Mouse (Mus musculus) left cerebral cortex, adult 8-10 months (tissue): Measurements from ENCODE around the gene Rai1. TPM values are rescaled to one million over a fixed set of nuclear protein-coding genes. Genes with fewer than 3 reads are reported as not detected.

ENCODE experiments used
- DNase-seq, 2 experiments: peaks; one replicate each; pipeline ENCODE4 v3.0.0; 2022; ENCODE audit warnings: low spot score in 2 of 2
- total RNA-seq, 4 experiments: library from RNA; stranded (reverse); gene quantifications; 2 replicates each; pipeline ENCODE4 v1.2.4; 2022

The Rai1 gene
- total RNA-seq, 4 experiments from 2014 or later = 69.5 to 78.3 (median 71.5) TPM

DNA sequence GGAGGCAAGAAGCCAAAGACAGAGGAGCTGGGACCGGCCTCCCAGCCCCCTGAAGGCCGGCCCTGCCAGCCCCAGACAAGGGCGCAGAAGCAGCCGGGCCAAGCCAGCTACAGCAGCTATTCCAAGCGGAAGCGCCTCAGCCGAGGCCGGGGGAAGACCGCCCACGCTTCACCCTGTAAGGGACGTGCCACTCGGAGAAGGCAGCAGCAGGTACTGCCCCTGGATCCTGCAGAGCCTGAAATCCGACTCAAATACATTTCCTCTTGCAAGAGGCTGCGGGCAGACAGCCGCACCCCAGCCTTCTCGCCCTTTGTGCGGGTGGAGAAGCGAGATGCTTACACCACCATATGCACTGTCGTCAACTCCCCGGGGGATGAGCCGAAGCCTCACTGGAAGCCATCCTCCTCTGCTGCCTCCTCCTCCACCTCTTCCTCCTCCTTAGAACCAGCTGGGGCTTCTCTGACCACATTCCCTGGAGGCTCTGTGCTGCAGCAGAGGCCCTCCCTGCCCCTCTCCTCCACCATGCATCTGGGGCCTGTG, 84.8 kb downstream of the Rai1 start:
- no peak for DNase-seq

DNA sequence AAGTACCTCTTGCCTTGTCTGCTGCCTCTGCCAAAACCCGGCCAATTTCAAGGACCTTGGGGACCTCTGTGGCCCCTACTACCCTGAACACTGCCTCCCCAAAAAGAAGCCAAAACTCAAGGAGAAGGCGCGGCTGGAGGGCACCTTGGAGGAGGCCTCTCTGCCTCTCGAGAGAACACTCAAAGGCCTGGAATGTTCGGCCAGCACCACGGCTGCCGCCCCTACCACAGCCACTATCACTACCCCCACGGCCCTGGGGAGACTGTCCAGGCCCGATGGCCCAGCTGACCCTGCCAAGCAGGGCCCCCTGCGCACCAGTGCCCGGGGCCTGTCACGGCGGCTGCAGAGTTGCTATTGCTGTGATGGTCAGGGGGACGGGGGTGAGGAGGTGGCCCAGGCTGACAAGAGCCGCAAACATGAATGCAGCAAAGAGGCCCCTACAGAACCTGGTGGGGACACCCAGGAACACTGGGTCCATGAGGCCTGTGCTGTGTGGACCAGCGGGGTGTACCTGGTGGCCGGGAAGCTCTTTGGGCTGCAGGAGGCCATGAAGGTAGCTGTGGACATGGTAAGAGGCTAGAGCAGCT, 85.3 kb downstream of the Rai1 start:
- no peak for DNase-seq

DNA sequence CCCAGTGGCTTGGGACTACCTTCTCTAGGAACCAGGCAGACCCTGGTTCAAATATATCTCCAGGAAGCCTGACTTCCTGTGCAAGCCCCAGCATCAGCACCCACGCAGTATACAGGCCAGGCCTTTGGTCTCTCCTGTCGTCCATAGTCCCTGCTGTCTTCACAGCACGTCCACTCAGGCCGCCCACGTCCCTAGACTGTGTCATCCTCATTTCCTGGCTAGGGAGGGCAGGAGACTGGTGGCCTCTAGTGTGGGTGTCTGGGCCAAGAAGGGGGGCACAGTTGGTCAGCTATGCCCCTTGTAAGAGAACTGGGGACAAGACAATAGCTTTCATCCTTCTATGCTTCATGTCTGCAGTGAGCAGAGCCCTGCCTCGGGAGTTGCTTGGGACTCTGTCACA, 87.7 kb downstream of the Rai1 start:
- DNase-seq = no peak

DNA sequence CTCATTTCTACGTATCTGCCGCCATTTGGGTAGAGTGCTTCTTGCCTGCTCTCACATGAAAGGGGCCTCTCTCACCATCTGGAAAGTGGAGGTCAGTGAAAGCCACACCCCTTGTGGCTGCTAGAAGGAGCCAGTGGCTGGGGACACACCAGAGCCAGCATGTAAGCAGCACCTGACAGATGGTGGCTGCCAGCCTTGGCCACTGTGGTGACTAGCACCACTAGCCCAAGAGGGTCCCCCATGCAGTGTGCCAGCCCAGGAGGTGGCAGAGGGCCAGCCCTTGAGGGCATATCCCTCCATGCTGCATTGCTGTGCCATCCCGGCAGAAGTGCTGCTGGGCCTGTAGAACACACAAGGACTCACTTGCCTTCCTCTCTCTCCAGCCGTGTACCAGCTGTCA, 88.7 kb downstream of the Rai1 start:
- DNase-seq = no peak

DNA sequence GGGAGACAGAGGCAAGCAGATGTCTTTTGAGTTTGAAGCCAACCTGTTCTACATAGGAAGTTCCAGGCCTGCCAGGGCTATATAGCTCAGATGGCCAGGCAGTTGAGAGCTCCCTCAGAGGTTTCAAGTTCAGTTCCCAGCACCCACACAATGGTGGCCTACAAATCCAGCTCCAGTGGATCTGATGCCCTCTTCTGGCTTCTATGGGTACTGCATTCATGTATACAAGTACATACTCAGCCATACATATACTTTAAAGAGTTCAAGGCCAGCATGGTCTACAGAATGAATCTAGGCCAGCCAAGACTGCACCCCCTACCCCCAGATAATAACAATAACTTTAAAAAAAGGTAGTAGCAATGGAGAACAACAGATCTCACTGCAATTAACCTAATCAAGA, 90.3 kb downstream of the Rai1 start:
- DNase-seq = no peak

DNA sequence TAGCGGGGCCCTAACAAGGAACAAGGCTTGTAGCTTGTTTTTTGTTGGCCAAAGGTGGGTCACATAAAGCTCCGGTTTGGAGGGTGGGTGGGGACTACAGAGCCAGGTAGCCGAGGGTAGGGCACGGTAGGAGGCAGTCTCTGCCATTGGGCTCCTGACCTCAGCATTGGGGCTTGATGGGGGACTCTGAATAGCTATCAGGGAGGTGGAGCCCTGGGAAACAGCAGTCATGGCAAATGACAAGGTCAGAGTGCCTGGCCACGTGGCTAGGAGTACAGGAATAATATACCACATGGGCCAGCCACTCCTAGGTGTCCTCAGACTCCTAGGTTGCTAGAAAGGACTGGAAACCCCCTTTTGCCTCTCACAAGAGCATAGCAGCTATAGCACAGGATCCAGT, 91.5 kb downstream of the Rai1 start:
- DNase-seq = no peak

DNA sequence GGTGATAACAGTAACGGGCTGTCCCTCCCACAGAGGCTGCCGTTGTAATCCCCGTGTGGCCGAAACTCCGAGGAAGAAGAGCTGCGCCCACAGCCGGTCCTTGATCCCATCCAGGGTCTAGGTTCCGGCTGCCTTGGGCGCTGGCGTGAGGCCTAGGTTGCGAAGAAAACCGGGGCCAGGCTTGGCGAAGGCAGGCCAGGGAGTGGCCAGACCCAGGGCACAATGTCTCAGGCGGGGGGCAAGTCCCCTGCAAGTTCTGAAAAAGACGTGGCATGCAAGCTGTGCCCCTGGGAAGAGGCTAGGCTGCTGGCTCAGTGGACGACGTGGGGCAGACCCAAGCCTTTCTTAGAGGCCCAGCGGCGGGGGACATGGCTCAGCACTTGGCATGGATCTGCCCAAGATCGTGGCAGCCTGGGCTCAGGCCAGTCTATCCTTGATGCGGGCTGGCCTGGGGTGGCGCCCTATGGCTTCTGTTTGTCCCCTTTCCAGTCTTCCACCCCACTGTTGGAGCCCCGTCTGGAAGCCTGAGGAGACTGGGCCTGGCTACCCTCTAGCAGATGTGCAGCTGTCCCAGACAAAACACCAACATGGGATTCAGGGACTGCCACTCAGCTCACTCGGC, 93.3 kb downstream of the Rai1 start:
- no peak for DNase-seq

DNA sequence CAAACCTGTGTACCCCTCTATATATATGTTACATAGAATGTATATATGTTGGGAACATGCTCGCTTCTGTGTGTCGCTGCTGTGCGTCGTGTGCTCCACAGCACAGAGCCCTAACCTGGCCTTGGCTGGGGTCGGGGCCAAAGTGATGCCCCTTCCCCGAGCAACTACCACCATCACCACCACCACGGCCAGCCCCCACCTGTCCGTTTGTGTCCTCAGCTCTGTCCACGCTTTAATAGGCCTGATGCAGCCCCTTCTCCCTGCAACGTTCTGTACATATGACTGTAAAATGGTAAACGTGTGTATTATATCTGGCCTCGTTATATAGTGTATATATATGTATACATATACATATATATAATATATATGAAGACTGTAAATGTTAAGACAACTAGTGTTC, 93.8 kb downstream of the Rai1 start:
- DNase-seq = no peak

DNA sequence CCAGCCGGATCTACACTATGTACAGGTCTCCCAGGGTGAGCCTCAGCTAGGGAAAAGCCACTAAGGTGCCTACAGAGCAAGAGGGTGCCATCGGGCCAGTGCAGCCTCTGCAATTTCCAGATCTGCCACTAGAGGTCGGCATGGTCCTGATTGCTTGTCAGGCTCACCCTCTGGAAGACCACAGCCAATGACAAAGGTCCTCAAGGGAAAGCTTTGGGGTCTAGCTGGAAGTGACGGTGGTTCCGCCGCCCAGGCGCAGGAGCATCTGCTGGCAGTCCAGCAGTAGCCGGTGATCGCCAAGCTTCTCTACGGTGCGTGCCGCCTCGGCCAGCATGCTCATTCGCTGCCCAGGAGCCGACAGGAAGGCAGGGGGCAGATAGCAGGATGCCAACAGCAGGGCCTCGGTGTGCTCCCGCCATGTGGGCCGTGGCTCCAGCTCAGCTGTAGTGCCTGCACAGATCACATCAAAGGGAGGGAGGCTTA, 94.9 kb downstream of the Rai1 start:
- DNase-seq = peak; percentile 77 to 96

DNA sequence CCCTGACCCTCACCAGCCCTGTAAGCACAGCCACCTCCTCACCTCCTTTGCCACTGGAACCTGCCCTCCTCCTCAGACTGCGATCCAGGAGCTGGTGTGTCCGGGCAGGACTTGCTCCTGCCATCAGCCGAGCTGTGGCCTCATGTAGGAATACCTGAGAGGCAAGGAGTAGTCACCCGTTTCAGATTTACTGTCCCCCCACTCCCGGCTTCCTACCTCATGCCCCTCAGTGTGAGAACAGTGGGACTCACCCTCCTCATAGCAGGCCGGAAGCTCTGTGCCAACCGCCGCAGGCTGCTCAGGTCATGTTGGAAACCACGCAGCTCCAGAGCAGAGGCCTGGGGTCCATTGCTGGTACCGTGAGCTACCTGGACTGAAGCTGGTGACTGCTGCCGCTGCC, 95.6 kb downstream of the Rai1 start:
- no peak for DNase-seq

DNA sequence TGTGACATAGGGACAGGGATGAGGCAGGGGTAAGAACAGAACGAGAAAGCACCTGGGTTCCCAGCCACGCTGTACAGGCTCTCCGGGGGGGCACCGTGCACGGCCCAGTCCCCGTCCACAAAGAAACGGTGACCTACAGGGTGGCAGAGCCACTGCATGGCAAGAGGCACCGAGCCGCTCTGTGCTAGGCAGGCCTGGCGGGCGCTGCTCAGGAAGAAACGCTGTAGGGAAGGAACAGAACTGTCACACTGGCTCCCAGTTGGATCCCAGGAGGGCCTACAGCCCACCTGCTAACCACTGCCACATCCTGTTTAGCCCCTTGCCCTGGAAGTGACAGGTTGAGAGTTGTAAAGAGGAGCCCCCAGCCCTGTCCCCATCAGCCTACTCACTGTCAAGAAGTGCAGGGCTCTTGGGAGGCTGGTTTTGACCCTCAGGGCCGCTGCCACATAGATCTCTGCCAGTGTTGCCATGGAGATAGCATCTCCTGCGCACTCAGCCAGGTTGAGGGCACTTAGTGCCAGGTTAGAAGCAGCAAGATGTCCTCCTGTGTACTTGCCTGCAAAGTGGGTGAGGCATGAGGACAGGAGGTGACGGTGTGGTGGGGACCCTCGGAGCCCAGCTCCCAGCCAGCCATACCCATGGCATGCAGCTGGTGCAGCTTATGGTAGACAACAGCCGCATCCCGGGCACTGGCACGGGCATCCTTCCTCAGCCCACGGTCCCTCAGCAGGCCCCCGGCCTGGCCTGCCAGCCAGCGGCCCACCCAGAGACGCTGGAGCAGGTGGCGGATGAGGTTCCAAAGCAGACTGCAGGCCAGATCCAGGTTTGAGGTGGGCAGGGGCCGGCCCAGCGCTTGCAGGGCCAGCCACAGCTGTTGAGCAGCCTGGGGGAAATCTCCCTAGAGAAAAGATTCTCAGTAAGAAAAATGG, 98.2 kb downstream of the Rai1 start:
- no peak for DNase-seq

DNA sequence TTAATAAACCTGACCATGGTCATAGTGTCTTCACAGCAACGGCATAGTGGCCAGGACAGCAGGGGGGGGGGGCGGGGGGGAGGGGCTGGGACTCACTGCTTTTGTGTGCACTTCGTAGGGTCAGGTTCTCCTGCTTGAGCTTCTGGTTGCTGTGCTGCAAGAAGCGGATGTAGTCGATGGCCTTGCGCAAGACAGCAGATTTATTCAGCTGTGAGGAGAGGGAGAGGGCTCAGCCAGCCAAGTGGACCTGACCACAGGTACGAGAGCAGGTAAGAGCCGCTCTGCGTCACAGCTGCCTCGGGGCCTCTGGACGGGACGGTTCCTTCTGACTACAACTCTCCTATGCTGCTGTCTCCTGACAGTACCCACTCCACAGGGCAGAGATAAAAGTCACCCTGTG, 100.2 kb downstream of the Rai1 start:
- no peak for DNase-seq

DNA sequence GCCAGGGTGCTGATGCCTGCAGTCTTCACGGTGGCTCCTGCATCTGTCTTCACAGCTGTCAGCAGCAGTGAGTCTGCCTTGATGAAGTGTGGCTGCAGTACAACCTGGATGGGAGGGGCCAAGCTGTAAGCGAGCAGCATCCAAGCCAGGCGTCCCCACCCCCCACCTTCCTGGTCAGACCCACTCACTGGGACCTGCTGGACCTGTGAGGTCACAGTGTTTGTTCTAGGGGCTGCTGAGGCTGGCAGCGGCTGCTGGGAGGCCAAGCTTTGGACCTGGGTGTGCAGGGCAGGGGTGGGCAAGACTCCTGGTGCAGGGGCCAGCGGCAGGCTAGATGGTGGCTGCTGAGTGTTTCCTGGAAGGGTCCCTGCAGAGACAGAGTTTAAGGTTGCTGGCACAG, 101.4 kb downstream of the Rai1 start:
- DNase-seq = no peak

DNA sequence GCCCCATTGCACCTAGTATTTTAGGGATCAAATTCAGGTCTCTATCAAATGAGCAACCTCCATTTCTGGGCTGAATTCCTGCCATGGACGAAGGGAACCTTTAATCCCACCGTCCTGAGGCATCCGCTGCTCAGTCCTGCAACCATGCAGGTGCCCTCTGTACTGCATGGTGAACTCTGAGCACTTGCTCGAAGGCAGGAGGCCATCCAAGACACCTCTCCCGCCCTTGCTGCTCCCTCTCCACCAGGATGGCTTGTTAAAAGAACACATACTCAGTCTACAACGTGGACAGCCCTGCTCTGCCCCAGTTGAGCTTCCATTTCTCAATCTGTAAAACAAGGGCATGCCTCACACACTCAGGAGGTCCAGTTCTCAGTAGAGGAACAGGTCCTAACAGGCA, 103.4 kb downstream of the Rai1 start:
- DNase-seq = no peak

DNA sequence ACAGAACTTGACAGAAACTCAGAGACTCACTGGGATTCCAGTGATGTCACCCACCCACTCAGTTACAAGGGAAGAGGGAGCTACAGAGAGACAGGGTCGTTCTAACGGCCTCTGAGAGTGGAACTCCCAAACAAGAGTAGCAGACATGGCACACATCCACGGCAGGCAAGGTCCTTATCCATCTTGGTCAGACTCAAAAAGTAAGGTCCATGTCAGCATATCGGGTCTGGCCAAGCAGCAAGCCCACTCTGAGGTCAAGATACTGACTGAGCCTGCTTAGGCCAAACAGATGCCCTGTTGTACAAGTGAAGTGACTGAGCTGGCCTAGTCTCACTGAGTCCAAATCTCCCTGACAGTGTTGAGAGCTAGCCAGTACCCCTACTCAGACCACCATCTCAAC, 103.9 kb downstream of the Rai1 start:
- DNase-seq = no peak

DNA sequence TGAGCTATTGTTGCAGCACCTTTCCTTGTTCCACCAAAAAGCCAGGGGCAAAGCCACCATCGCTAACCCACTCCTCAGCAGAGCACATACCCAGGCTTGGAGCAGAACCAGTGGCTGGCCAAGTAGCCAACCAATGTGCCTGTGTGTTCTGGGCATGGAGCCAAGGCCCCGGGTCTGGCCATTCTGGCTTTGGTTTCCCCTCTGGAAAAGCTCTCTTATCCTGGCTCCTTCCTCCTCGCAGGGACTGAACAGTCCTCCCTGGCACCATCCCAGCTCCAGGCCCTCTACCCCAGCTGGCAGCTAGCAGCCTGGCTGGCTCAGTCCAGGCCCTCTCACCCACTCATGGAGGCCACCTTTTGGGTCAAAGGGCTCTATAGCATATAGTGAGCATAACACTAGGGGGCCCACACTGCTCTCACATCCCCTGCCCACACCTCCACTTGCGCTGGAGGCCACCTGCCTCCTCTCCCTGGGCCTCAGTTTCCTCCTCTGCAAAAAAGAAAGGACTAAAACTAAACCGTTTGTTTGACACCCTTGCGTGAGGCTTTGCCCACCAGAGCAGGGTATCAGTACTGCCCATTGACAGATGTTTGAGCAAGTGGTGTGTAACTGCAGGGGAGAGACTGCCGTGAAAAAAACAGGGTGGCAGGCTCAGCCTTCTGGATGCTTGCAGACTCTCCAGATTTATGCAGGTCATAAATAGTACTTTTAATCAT, 104.6 kb downstream of the Rai1 start:
- DNase-seq = peak in 1 of 2 experiments; percentile 87

DNA sequence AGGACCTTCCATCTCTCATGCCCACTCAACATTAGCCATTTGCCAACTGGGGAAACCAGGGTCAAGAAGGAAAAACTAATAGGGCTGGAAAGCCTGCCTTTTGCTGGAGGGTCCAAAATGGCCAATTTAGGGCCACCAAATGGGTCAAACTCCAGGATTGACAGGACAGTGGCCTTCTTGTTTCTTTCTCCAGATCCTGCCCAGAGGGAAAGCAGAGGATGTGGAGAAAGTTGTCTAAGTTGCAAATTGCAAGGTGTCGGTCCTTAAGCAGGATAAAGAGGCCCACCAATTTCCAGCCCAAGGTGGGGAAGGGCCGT, 105.1 kb downstream of the Rai1 start:
- DNase-seq = no peak

DNA sequence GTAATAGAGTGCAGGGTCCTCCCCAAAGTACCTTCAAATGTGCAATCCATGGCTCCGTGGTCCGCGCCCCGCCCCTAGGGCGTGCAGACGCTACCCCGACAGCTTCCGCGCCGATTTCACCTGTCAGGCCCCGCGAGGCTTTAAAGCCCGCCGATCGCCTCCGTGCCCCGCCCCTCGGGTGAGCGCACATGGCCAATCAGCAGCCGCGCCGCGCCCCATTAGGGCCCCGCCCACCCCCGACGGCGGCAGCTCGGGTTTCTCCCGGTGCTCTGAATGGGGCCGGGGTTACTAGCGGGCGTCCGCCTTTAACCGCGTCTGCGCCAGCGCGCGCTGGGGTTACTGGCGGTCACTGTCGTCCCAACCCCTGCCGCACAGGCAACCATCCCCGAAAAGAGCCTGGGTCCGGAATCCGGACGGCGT, 105.5 kb downstream of the Rai1 start:
- peak; percentile 68 to 90 for DNase-seq

DNA sequence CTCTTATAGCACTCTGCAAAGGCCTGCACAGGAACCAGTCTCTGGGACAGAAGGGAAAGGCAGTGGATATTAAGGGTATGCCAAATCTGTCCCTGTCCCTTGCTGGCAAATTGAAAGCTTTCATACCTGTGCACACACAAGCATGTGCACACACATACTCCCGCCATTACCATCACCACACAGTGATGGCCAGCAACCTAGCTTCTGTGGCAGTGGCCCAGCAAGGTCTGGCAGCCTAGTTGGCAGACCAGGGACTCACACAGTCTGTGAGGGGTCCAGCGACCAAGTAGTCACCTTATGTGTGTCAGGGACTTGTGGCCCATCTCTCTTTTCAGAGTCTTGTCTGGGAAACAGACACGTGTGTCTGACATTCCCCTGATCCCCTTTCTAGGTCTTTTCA, 106.3 kb downstream of the Rai1 start:
- no peak for DNase-seq

DNA sequence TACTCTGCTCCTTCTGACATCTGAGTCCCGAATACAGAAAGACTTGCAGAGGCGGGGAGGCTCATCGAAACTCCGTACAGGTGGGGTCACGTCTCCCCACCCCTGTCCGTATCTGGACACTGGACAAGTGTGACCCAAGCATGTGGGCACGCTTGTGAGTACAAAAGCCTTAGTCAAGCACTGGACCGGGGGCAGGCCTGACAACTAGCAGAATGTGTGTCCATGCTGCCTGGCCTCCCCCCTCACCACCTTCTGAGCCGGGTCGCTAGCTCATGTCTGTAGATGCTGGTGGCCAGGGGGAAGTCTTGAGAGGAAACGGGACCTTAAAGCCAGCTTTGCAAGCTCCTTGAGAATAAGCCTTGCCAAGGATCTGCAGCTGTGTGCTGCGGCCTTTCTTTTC, 106.9 kb downstream of the Rai1 start:
- DNase-seq = no peak

DNA sequence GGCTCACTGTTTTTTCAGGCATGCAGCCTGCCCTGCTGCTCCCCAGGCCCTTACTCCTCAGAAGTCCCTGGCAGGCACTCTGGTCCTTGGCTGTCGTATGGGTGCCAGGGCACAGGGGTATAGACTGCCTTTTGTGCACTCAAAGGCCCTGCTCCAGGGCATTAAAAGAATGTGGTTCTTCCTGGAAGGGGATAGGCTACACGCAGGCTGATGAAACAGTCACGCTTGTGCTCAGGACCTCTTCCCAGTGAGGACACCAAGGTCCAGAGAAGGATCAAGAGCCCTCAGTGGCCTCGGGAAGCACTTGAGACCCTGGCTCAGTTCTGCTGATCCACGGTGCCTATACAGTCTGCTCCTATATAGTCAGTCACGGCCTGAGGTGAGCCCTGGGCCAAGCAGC, 108.5 kb downstream of the Rai1 start:
- DNase-seq = no peak

DNA sequence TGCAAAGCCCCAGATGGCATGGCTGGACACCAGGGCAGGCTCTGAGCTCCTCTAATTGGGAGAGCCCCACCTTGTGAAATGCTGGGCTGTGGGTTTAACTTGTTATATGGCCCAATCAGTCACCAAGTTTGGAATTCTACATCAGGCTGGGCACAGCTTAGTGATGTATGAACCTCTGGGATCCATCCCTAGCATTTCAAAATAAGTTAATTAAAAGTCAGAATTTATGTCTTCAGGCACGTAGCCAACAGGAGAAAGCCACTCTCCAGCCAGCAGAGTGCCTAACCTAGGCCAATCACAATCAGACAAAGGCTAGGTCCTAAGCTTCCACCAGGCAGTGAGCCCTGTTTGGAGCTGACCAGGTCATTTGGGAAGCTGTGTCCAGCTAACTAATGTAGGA, 111.9 kb downstream of the Rai1 start:
- no peak for DNase-seq
